Mouse (Mus musculus) lung, postnatal 0 days (tissue): ENCODE data around the gene Neu1.

ENCODE experiments used
- CTCF ChIP-seq: IDR thresholded peaks from 2 replicates; pipeline ENCODE4 v1.5.1; 2016; ENCODE audit warnings: antibody characterized with exemption, mild to moderate bottlenecking
- EP300 ChIP-seq: IDR thresholded peaks from 2 replicates; pipeline ENCODE4 v1.6.1; 2016; ENCODE audit warnings: antibody characterized with exemption, mild to moderate bottlenecking, control low read depth

- TF ChIP-seq CTCF (no peak), EP300 (no peak)
Measured at GRCm38 (mm10) chr17:34975581-34976492, 44.8 kb downstream of the Neu1 start.
